Mouse (Mus musculus) spleen, postnatal 4 days (tissue): ENCODE measurements at regions not wholly inside any gene's neighbourhood (a gene's known extent, or its start where the extent isn't known, plus 50 kb on each side); places are given as distances from the start of the nearest gene placed in this dataset.
"Not testable (repeated sequence)": the region's sequence is repeated elsewhere in the genome, so short reads cannot be mapped to it uniquely, and the experiment has no call there.

Experiments used
- DNase-seq, 2 experiments: peaks; one replicate each; pipeline ENCODE4 v3.0.0; 2022; ENCODE audit warnings: low spot score in 2 of 2

GRCm38 (mm10) chr10:120726369-120726768 lies 172.5 kb downstream of the Msrb3 start:
- DNase-seq: no peak

DNA sequence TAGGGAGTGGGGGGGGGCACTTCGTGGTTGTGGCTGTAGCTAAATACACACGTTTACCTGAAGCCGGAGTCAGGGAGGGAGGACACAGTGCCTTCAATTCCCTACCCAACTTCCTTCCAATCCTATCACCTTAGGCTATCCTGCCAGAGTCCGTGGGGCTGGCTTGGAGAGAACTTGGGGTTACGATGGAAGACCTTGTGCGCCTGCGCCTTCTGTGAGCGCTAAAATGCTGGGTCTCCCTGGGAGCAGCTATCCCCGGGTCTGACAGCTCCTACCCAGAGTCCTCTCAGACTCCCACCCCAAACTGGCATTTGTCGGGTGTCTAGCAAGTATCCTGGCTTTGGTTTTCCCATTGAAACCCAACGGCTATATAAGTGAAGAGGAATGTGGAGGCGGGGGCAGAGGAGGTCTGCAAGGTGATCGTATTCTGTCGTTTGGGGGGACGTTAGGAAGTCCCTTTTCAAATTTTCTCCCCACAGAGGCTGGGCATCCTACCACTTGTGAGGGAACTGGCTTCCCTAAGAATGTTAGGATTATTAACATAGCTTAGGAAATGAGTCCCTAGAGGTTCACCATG lies 176.9 kb downstream of the Msrb3 start:
- DNase-seq: no peak

DNA sequence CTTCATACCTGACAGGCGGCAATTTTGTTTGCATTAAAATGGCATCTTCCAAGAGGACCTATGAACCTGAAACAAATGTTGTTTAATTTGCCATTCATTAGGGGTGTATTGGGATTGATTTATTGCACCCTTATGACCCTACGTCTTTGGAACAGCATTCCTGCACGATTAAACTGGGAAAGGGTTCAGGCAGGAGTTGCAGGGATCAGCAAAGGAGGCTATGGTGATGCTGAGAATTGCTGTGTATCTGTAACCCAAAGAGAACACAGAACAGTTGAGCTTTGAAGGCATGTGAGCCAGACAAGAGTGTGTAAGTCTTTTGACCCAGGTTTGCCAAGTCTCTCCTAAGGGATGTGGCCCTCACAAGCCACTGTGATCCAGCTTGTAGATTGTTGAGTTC lies 177.9 kb downstream of the Msrb3 start:
- no peak for DNase-seq

DNA sequence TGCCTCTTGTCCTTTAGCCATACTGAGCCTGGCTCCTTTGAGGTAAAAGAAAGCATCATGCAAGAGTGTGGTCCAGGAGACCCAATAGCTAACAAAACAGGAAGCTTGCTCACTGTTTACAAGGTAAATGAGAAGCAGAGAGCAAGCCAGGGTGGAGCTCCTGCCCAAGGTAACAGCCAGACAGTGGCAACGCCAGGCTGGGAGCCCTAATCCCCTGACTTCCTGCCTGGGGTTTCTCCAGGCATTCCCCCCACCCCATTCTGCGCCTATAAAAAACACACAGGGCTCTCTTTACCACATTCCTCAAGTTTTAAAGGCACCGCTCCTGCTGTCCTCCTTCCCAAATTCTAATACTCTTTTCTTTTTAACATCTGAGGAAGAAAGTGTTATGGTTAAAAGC lies 178.8 kb downstream of the Msrb3 start:
- no peak for DNase-seq

DNA sequence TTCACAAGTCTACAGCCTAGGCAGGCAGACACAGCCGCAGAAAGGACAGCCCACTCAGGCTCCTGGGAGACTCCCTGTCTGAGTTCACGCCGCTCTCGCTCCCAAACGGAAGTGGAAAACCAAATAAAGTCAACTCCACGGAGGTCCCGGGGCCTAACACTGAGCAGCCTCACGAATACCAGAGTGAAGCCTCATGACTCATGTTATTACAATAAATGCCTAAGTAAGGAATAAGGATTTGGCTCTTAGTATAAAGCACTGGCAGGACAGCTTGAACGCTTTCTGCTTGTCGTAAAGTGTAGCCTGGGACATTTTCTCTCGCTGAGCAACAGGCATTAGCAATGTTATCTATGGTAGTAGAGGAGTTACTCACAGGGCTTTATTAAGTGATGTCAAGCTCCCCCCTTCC lies 181.7 kb downstream of the Msrb3 start:
- DNase-seq: no peak

DNA sequence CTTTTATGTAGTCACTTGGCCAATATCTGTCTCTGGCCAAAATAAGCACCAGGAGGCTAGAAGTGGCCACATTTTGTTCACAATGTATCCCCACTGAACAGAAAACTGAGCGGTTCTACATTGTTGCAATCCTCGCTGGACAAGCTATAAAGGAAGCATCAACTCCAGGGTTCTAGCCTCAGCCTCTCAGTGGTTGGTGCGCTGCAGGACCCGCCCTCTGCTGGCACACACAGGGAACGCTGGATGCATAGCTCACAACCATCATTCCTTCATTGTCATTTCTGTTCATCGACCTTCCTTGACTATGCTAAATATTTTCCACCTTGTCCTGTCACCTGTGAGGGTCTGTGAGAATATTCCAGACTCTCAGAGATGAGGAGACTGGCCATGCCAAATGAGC lies 182.5 kb downstream of the Msrb3 start:
- DNase-seq: no peak

- DNase-seq: no peak
Observed at GRCm38 (mm10) chr10:120707771-120708750, 190.8 kb downstream of the Msrb3 start.

DNA sequence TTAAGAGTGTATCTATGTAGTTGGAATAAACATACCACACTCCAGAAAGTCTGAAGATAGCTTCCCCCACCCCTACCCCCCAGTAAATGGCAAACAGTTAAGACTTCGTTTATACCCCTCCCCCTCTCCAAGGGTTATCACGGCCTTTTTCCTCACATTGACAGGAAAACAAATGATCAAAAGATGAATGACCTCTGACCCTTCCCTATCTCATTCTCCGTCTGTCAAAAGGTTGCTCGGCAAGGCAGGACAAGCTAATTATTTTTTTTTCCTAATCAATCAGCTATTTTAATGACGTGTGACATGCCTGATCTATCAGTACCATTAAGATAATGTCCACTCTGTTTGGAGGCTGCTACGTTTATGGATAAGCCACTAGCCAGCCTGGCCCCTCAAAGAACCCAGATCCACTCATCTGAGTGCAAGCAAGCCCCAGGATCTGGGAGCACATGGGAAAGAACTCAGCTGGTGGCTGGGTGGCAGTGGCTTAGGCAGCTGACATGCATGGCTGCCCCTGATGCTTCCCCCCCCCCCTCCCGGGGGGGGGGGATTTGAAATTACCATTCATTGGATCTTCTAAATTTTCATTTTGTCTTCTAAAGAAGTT lies 192.1 kb downstream of the Msrb3 start:
- no peak for DNase-seq

DNA sequence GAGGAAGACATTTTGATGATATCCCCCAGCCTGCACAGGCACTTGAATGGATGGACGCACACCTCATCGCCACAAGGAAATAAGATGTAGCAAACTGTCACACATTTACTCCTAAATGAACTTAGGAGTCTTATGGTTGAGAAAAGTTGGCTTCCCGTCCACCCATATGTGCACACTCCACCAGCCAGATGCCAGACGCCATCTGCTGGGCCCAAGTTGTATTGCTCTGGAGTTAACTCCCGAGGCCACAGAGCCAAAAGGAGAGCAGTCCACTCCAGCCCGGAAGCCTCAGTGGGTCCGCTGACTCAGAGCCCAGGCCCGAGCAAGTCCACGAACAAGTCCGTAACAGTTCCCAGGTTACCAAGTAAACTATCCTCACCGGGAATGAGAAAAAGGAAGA lies 197.1 kb downstream of the Msrb3 start:
- DNase-seq: peak; percentile 63 to 85

GRCm38 (mm10) chr10:120697275-120697856 lies 201.5 kb downstream of the Msrb3 start:
- no peak for DNase-seq

DNA sequence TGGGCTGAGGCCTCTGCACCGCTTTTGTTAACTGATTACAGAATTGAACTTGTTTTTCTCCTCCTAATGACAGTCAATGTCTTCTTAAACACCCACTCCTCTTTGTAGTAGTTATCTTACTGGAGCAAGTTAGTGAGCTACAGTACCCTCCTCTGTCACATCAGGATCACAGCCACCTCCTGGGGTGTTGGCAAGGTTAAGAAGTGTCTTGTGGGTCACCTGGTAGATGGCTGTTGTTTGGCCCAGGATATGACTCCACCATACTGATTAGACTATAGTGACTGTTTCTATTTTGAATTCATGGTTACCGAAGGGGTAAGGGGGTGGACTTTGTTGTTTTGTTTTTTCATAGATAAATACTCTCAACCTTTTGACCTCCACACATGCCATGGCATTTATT lies 202.4 kb downstream of the Msrb3 start:
- no peak for DNase-seq

DNA sequence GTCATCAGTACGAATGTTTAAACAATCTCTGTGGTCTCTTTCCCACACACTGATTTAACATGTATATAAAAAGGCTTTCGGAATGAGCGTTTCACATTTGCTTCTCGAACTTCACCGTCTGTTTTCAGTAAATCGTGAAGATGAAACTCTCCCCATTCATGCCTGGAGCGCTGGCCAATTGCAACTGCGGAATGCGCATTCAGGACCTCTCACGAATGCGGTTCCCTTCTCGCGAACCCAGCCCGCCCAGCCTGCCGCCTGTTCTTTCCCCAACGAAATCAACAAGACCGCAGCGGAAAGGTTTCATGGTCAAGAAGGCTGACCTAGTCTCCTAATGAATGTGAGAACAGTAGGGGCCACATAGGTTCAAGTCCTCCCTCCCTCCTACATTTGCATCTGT lies 204.4 kb downstream of the Msrb3 start:
- no peak for DNase-seq

DNA sequence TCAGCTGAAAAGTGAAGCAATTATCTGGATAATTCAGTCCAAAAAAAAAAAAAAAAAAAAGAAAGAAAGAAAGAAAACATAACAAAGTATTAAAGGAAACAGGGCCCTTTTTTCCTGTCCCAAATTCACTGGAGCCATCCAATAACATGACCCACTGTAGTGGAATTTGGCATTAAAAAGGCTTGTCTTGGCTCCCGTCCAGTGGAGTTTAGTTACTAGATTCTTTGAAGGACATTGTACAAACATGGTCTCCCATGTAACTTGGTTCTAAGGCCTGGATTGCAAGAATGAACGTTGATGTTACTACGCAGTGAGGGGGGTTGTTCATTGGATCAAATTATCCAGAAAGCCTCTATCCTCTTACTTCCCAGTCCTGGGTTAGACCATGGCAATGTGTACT lies 207.4 kb downstream of the Msrb3 start:
- DNase-seq: no peak

- DNase-seq: no peak
Observed at GRCm38 (mm10) chr10:120686123-120686522, 209.9 kb upstream of the Hmga2 start.

DNA sequence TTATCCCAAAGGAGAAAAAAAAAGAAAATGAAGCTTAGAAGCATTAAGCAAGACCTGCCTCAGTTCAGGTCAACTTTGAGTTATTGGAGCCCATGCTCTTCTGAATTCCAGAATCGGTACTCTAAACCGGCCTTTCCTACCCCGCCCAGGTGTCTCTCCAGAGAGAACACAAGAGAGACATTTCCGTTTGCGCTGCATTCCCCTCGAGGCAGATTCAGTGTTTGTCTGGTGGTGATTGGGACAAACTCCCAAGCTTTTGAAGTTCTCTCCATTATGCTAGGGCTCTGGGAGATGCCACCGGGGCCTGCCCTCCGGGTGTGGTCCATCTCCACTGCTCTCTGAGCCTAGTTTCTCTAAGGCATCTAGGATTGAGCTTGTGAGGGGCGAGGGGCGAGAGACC lies 205.8 kb upstream of the Hmga2 start:
- no peak for DNase-seq

DNA sequence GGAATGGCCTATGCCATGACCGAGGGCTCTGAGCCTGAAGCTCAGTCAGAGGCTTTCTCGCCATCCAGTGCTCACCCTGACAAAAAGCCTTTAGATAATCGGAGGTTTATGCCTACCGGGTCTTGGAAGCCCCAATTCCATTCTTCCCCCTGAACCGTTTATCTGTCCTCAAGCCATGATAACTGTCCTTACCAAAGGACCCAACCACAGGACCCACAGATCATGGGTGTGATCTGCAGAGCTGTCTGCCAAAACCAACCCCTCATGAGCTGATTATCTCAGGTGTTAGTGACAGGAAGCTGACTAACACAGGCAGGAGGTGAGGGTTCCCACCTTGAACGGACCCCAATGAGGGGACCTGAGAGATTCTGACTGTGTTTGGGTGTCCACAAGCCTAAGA lies 203.7 kb upstream of the Hmga2 start:
- no peak for DNase-seq

GRCm38 (mm10) chr10:120678277-120678676 lies 202.0 kb upstream of the Hmga2 start:
- no peak for DNase-seq

- DNase-seq: no peak
Observed at GRCm38 (mm10) chr10:120675369-120675768, 199.1 kb upstream of the Hmga2 start.

- DNase-seq: no peak
Observed at GRCm38 (mm10) chr10:120674321-120675045, 198.2 kb upstream of the Hmga2 start.

GRCm38 (mm10) chr10:120667678-120668031 lies 191.4 kb upstream of the Hmga2 start:
- not testable (repeated sequence) for DNase-seq

GRCm38 (mm10) chr10:120666985-120667677 lies 190.9 kb upstream of the Hmga2 start:
- DNase-seq: no peak
